Mouse (Mus musculus): Measurements from ENCODE around the gene D130043K22Rik.

D130043K22Rik gene

DNA sequence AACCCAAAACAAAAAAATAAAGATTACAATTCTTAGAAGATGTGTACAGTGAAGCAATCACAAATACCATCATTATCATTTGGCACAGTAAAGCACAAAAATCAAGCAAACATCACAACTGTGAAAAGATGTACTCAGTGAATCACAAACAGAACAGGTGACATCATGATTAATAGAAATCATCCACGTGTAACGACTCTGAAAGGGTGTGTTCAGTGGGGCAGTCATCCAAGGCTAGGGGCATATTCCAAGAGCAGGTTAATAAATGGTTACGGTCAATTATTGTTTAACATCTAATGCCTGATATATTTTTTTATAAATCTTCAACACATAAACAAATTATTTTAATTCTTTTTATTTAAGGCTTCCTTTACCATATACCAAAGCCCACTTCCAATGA is 47.6 kb downstream of the D130043K22Rik start:
- in situ Hi-C loops (cut with MboI, MseI): no loop called here

- in situ Hi-C loops (cut with MboI, MseI): no loop called here
Measured at GRCm38 (mm10) chr13:24893880-24894279, 48.9 kb downstream of the D130043K22Rik start.

- in situ Hi-C loops (cut with MboI, MseI): no loop called here
Measured at GRCm38 (mm10) chr13:24901916-24902315, 57.0 kb downstream of the D130043K22Rik start.

- in situ Hi-C loops (cut with MboI, MseI): no loop called here
Measured at GRCm38 (mm10) chr13:24903412-24903811, 58.5 kb downstream of the D130043K22Rik start.

DNA sequence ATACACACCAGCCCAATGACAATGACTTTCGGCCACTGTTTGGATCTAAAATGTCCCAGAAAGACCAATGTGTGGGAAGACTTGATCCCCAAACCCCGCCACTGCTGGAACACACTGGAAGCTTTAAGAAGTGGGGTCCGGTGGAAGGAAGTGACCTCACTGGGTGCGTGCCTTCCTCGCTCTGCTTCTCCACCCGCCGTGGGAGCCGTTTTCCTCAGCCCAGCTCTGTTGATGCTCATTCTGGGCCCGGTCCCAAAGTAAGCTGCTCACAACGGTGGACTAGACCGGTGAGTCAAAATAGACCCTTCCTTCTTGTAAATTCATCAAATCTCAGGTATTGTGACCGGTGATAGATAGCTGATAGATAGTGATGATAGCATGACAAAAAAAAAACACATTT is 60.5 kb downstream of the D130043K22Rik start:
- in situ Hi-C loops (cut with MboI, MseI): no loop called here

DNA sequence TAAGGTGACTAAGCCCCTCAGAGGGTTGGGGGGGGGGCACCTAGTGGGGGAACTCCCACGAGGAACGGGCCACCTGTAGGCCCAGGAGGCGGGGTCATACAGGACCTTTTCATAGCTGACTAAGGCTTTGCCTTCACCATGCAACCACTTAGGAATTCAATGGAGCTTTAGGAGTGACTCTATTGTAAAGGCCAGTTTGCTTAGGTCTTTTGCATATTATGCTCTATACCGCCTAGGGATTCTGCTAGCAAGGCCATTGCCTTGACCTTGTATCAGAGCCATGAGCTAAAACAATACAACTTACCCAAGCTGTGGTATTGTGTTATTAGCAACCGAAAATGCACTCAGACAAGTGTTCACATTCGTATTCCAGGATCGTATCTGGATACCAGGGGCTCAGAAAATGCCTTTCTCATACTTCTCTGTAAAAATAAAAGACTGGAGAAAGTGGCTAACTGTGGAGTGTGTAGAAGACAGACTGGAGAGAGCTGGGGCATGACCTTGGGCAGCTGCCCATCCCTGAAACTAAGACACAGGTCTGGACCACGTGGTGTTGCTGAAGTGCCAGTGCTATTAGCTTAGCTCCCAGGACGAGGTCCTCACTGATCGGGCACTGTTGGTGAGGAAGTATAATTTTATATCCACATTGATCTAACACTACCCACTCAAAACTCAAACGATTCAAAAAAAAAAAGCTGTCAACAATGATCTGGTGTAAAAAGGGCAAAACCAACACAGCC is 62.1 kb downstream of the D130043K22Rik start:
- in situ Hi-C loops (cut with MboI, MseI): no loop called here

GRCm38 (mm10) chr13:24909112-24909511 is 64.2 kb downstream of the D130043K22Rik start:
- in situ Hi-C loops (cut with MboI, MseI): no loop called here

DNA sequence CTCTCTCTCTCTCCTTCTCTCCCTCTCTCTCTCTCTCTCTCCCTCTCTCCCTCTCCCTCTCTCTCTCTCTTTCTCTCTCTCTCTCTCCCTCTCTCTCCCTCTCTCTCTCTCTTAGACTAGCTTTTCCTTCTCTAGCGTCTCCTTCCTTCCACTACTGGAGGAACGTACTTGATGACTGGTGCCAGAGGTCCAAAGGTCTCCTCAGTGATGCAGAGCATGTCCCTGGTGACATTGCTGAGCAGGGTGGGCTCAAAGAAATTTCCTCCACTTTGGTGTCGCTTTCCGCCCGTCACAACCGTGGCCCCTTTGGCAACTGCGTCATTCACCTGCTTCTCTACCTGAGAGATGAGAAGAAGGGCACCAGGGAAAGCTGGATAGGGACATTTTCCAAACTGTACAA is 68.6 kb downstream of the D130043K22Rik start:
- in situ Hi-C loops (cut with MboI, MseI): no loop called here

GRCm38 (mm10) chr13:24914915-24915314 is 70.0 kb downstream of the D130043K22Rik start:
- in situ Hi-C loops (cut with MboI, MseI): no loop called here

DNA sequence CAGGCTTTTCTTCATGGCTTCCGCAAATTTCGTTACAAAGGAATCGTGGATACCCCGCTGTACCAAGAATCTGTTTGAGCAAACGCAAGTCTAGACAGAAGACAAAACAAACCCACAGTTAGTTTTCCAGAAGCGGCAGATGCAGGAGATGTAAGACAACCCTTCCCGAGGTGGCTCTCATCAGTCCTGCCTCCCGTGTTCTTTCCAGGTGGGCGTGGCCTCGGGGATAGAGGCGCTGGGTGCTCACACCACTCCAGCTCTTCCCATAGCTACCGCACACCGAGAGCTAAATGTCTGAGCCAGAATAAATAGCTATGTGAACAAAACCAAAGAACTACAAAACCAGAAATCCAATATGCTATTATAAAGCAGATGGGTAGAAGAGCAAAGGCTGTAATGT is 70.9 kb downstream of the D130043K22Rik start:
- in situ Hi-C loops (cut with MboI, MseI): no loop called here

DNA sequence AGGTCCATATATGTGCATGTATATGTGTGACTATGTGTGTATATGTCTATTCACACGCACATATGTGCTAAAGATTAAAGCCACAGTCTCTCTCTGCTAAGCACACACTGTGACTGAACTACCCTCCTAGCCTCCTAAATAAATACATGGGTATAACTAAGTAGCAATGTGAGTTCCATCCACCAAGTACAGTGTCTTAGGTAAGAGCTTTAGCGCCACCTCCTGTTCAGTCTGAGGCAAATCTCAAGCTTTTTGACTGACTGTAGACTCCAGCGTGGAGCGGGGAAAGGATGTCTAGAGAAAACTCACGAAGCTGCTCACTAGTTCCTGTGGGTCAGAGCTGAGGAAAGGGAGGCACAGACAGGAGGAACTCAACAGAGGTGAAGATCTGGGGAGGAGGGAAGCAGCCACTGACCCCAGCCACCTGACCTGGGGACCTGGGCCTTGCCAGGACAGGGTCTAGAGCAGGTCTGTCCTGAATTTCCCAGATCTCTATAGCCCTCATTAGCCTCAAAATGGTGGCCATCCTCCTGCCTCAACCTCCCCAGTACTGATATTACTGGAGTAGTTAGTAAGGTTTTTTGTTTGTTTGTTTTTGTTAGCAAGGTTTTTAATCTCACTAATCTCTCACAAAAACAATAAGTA is 75.5 kb downstream of the D130043K22Rik start:
- in situ Hi-C loops (cut with MboI, MseI): loop anchor here (10.0 kb wide), 2 partner anchors 176 to 206 kb away; partner anchors contain the start of gene Armh2

- in situ Hi-C loops (cut with MboI, MseI): loop anchor here (10.0 kb wide), 2 partner anchors 176 to 206 kb away; partner anchors contain the start of gene Armh2
Measured at GRCm38 (mm10) chr13:24921281-24921680, 76.3 kb downstream of the D130043K22Rik start.

DNA sequence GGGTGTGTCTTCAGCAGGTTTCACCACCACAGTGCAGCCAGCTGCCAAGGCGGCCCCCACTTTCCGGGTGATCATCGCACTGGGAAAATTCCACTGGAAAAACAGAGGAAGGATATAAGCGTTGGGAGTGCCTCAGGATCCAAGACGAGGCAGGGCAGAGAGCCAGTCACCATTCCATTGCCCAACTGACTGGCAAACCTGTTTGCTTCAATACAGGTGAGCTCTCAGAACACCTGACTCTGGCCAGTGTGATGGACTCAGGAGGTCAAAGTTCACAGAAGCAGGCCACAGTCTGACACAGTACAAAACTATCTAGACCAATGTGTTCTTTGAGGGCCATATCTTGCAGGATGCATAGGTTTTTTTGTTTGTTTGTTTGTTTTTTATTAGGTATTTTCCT is 79.1 kb downstream of the D130043K22Rik start:
- in situ Hi-C loops (cut with MboI, MseI): loop anchor here (10.0 kb wide), 2 partner anchors 179 to 209 kb away; partner anchors contain the start of gene Armh2

GRCm38 (mm10) chr13:24930591-24930990 is 85.7 kb downstream of the D130043K22Rik start:
- in situ Hi-C loops (cut with MboI, MseI): no loop called here

DNA sequence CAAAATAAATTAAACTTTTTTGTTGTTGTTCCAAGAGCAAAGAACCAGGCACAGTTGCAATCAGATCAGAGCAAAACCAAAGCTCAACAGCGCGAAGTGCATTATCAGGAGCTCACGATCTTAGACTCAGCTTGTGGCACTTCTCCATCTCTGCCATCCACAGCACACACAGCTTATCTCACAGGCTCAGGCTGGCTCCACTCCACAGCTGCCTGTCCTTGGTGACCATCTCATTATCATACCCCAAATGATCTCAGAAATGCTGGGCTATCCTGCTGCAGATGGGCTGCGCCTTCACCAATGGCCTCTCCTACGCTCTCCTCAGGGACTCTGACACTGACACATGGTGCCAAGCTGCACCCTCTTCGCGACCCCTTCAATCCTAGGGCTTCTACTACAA is 88.3 kb downstream of the D130043K22Rik start:
- in situ Hi-C loops (cut with MboI, MseI): no loop called here

- in situ Hi-C loops (cut with MboI, MseI): no loop called here
Measured at GRCm38 (mm10) chr13:24936772-24937107, 91.8 kb downstream of the D130043K22Rik start.

- in situ Hi-C loops (cut with MboI, MseI): no loop called here
Measured at GRCm38 (mm10) chr13:24937108-24937838, 92.3 kb downstream of the D130043K22Rik start, which contains the start of gene Aldh5a1. Gene Aldh5a1 (minus strand): TSS chr13:24937661.

DNA sequence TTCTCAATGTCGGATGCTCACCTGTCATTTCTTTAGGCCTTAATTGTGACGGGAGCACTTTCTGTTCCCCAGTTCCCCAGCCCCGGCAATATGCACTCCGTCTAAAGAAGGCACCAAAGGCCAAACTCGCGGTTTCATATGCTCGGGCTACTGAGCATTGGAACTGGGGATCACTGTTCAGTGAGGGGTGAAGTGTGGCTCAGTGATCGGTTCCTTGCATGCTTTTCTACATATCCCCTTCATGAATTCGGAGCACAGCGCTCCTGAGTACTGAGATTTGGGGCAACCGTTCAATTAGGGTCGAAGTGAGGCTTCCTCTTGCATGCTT is 92.9 kb downstream of the D130043K22Rik start:
- in situ Hi-C loops (cut with MboI, MseI): no loop called here

- in situ Hi-C loops (cut with MboI, MseI): no loop called here
Measured at GRCm38 (mm10) chr13:24938683-24939082, 93.7 kb downstream of the D130043K22Rik start.

DNA sequence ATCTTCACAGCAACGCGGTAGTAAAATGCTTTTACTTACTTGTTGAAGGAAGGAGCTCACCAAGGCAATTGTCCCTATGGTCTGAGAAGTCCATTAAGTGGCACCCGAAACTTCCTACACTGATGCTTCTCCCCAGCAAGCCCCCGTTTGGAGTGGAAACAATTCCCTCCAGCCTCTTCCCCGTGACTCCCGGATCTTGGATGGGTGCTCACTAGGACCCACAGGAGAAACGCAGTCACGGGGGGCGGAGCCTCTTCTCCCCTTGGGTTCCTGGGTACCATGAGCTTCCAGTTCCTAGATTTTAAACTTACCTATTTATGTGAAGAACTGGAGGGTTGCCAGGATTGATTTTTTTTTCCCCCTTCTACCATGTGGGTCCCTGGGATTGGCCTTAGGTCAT is 94.5 kb downstream of the D130043K22Rik start:
- in situ Hi-C loops (cut with MboI, MseI): no loop called here

DNA sequence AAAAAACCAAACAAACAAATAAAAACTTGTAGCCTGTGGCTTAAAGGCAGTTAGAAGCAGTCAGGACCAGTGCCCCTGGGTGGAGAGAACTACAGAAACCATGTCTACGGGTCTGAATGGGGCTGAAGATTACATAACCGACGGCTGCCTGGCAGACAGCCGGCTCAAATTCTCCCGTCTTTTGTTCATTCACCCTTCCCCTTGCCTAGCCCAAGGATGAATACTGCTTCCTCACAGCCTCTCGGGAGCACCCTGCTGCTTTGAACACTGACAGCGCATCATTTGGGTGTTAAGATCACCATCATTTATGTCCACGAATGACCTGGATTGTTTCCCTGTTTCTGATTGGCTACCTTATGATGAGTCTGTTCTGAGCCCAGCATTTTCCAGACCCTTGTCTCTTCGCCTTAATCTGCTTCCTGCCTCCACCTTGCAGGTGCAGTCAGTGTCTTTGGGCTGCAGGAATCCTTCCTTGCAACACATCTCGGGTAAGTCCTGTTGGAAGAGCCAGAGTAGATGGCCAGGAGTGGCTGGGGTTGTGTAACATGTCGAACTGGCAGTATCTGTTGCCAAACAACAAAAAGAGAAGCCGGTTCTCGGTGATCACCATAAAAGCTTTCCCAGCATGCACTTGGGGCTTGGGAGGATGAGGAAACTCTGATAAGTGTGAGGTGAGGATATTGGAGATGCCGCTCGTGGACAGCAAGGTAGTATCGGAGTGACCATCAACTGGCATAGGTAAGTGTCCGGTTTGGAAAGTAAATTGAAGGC is 97.8 kb downstream of the D130043K22Rik start, which contains the start of gene Gpld1:
Gene Gpld1, plus strand, starts transcription at position 641 of the 771 bp plus-strand sequence.
- in situ Hi-C loops (cut with MboI, MseI): no loop called here

- in situ Hi-C loops (cut with MboI, MseI): no loop called here
Measured at GRCm38 (mm10) chr13:24943303-24943702, 98.4 kb downstream of the D130043K22Rik start.
